Mouse (Mus musculus) left cerebral cortex, postnatal 14 days (tissue): Measurements from ENCODE around the gene Dnaaf5. TPM values are rescaled to one million over a fixed set of nuclear protein-coding genes. Genes with fewer than 3 reads are reported as not detected.

Experiments
- DNase-seq, 2 experiments: peaks; one replicate each; pipeline ENCODE4 v3.0.0; 2021 to 2022; ENCODE audit warnings: low spot score in 2 of 2, mixed read lengths in 1 of 2
- intact Hi-C: fragments of 180-260 bp; cut with DNase I; formaldehyde crosslinking; loops from one replicate; pipeline ENCODE4 v1.15.1; 2025
- long read RNA-seq, 2 experiments: library from polyadenylated mRNA; stranded (forward); transcript quantifications; one replicate each; pipeline ENCODE4 v2.0.0; 2021
- total RNA-seq, 2 experiments: library from RNA; stranded (reverse); gene quantifications; 2 replicates each; pipeline ENCODE4 v1.2.3; 2021

The Dnaaf5 gene
- 1 to 10 TPM; 6.9 to 7.8 TPM for total RNA-seq
- long read RNA-seq, experiment 1, transcript Dnaaf5-201 (13 exons, 3,450 nt) = major isoform, 10 of 14 reads
- long read RNA-seq, experiment 1, partial matches to known transcripts = 3 of 14 reads
- long read RNA-seq, experiment 1, other reads (novel, unspliced or antisense) = 1 of 14 reads
- long read RNA-seq, experiment 2, transcript Dnaaf5-201 (13 exons, 3,450 nt) = major isoform, 10 of 11 reads
- long read RNA-seq, experiment 2, partial matches to known transcripts = 0 of 11 reads
- long read RNA-seq, experiment 2, other reads (novel, unspliced or antisense) = 1 of 11 reads

DNA sequence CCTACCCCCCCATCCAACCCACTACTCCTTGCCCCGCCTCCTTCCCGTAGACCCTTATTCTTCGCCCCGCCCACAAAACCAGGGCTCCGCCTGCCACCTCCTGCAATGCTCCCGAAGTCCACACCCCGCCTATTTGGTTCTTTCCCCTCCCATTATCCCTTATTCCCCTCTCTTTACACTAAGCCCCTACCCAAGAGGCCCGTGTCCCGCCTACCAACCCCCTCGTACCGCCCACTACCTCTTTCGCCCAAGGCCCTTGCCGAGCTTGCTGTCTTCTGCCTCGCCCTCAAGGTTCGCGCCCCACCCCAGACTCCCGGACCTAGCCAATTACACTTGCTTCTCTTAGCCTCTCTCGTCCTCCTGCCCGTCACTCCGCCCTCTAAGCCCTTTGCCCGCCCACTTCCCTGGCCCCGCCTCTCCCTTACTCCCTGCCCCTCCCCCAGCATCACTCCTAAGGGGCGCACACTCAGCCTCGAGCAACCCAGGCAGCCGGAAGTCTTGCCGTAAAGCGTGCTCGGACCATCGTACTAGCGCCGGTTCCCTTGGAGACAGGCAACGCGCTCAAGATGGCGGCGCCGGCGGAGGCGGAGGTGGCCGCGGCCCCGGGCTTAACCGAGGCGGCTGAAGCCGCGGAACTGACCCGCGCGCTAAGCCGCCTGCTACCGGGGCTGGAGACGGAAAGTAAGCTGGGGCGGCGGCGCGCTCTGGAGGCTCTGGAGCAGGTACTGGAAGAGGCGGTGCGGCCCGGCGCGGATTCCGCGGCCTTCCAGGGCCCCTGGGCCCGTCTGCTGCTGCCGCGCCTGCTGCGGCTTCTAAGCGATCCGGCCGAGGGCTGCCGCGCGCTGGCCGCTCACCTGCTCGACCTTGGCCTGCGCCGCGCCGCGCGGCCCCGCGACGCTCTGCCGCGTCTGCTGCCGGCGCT is at the start of gene Dnaaf5, which contains the start of gene Prkar1b:
Gene Dnaaf5, plus strand, starts transcription at position 543 of the 922 bp plus-strand sequence.
Gene Prkar1b, minus strand, starts transcription at position 321 of the 922 bp plus-strand sequence.
- intact Hi-C loops = no loop called here
- DNase-seq = peak; percentile 97

DNA sequence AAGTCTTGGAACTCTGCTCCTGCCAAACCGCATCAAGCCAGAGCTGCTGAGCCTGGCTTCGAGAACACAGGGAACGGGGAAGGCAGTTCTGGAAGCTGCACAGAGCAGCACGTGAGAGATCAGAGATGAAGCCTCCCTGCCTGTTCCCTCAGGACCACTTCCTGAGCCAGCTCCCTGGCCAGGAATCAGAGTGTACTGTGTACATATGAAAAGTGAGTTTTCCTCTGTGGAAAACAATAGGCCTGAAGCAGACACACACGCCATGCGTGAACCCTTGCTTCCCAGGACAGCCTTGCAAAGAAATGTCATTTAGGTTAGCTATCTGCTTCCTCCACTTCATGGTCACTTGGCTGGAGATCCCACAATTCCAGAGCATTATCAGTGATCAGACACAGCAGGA is 48.2 kb upstream of the Dnaaf5 start:
- intact Hi-C loops = no loop called here
- DNase-seq = no peak

DNA sequence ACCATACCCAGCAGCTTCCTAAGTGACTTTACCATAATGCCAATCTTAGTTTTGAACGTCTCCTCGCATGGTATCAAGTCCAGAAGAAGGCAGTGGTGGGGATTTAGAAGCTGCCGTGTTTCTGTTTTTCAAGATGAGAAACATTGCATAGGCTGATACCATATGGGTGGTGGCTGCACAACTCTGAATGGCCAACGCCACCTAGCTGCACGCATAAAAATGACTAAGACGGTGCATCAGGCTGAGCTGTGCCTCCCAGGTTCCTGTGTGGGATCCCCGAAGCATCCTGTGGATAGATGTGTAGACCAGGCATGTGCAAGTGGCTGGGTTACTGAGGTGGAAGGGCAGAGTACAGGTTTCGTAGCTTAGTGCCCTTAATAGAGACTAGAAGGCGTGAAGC is 42.2 kb upstream of the Dnaaf5 start:
- intact Hi-C loops = no loop called here
- peak in 1 of 2 experiments; percentile 31 for DNase-seq

DNA sequence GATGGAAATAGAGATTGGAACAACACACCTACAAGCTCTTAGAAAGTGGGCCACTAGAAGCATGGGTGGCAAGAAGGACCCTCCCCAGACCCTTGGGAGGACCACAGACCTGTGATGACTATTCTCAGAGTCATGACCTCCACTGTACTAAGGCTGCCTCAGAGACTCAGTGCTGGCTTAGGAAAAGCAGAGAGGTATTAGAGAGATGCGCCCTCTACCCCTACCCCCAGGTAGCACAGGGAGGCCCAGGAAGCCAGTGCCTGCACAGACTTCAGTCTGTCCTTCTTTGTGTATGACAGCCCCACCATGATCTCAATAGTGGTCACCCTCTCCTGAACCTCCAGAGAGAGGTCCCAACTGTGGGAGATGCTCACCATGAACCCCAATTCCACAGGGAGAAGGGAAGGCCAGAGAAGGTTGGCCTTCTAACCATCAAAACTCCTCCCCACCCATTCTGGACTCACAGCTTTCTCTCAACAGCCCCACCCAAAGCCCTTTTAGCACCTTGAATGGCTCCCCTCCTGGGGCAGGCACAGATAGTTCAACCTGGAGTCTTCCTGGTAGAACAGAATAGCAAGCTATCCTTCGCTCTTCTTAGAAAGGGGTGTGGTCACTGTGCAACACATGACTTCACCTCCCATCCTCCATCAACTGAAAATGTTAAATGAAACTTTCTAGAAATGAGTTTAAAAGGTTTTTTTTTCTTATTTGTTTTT is 39.7 kb upstream of the Dnaaf5 start:
- intact Hi-C loops = no loop called here
- DNase-seq = no peak

DNA sequence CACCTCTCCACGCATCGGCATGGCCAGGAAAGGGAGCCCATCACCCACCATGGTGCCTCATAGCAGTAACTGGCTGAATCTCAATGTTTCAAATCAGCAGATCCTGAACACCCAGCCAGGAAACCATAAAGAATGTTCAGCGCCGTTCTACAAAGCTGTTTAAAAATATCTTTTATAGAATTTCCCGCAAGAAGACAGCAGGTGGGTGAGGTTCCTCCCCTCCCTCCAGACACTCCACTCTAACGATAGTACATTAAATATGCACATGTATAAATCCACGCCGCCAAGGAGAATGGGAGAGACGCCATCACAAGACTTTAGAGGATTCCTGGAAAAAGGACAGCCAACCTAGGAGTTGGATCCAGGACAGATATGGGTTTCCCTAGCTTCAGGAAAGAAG is 38.0 kb upstream of the Dnaaf5 start:
- intact Hi-C loops = no loop called here
- peak; percentile 55 to 79 for DNase-seq

- DNase-seq = no peak
- intact Hi-C loops = no loop called here
Measured at GRCm38 (mm10) chr5:139112418-139112817, 37.6 kb upstream of the Dnaaf5 start.

GRCm38 (mm10) chr5:139114876-139115275 is 35.1 kb upstream of the Dnaaf5 start:
- intact Hi-C loops = no loop called here
- DNase-seq = no peak

GRCm38 (mm10) chr5:139115507-139115906 is 34.5 kb upstream of the Dnaaf5 start:
- intact Hi-C loops = no loop called here
- no peak for DNase-seq

- no peak for DNase-seq
- intact Hi-C loops = no loop called here
Measured at GRCm38 (mm10) chr5:139118139-139118960, 31.7 kb upstream of the Dnaaf5 start.

DNA sequence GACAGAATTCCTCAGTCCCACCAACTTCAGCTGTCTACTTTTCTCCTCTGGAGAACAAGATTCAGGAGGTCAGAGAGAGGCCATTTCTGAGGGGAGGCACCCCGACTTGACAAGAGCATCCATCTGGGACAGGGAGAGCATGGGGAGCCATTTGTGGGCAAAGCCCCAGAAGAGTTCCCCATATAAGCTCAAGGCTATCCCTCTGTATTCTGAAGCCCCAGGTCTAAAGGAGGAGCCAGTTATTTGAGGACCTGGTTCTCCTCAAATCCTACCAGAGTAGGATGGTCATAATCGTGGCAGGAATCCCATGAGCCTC is 31.1 kb upstream of the Dnaaf5 start:
- DNase-seq = no peak
- intact Hi-C loops = no loop called here

DNA sequence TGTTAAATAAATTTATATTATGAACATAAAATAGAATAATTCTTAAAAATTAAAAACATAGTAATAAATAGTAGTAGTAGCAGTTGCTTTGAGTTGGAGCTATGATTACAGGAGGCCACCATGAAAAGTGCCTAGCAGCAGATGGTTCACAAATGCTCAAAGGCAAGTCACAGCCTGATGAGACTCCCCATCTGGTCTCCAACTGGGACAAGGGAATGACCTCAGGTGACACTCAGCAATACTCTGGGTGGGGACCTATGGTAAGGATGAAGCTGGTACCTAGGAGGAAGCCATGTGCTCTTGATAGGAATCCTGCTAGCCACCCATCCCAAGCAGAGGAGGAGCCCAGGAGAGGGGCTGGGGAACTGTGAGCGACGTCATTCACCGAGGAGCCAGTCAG is 24.3 kb upstream of the Dnaaf5 start:
- intact Hi-C loops = loop anchor here (5.0 kb wide), 1 partner anchor 128 kb away; the partner anchor contains the start of gene Pdgfa
- no peak for DNase-seq

DNA sequence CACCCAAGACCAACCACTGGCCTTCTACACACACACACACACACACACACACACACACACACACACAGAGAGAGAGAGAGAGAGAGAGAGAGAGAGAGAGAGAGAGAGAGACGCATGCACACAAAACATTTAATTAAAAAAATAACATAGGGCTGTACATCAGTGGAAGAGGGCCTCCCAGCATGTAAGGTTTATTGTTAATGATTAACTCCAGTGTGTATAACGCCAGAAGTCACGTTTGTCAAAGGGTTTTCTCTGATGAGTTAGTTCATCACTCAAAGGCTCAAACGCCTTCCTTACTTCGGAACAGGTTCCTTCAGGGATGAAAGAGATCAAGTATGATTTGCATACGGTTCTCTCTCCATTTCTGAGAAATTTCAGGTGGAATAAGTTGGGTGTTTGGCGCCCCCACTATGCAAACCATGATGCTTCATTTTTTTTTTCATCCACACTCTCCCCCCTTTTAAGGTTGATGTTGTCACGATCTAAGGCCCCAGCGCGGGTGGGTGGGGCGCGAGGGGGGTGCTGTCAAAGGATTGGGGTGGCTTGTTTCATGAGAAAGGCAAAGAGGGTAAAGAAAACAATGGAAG is 21.5 kb upstream of the Dnaaf5 start:
- intact Hi-C loops = loop anchor here (5.0 kb wide), 1 partner anchor 131 kb away; the partner anchor contains the start of gene Pdgfa
- no peak for DNase-seq

DNA sequence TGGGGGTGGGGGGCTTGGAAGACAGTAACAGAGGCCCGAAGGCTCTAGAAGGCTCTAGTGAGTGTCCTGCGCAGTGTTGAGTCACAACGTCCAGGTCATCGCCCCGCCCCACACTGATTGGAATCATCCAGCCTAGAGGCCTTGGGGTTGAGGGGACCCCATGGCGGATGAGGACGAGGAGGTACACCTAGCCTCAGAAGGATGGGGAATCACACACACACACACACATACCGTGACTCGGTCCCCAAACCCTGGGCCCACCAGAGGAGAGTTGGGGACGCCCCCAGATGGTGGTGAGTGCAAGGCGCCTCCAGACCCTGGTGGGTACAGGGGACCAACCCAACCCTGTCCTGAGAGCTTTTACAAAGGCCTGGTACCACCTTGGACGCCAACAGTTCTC is 20.9 kb upstream of the Dnaaf5 start:
- no peak for DNase-seq
- intact Hi-C loops = loop anchor here (5.0 kb wide), 1 partner anchor 132 kb away; the partner anchor contains the start of gene Pdgfa

GRCm38 (mm10) chr5:139129572-139130151 is 20.4 kb upstream of the Dnaaf5 start:
- peak; percentile 62 to 69 for DNase-seq
- intact Hi-C loops = loop anchor here (5.0 kb wide), 1 partner anchor 132 kb away; the partner anchor contains the start of gene Pdgfa

GRCm38 (mm10) chr5:139130351-139130750 is 19.7 kb upstream of the Dnaaf5 start:
- no peak for DNase-seq
- intact Hi-C loops = no loop called here

- intact Hi-C loops = no loop called here
- DNase-seq = no peak
Measured at GRCm38 (mm10) chr5:139134501-139134900, 15.5 kb upstream of the Dnaaf5 start.

DNA sequence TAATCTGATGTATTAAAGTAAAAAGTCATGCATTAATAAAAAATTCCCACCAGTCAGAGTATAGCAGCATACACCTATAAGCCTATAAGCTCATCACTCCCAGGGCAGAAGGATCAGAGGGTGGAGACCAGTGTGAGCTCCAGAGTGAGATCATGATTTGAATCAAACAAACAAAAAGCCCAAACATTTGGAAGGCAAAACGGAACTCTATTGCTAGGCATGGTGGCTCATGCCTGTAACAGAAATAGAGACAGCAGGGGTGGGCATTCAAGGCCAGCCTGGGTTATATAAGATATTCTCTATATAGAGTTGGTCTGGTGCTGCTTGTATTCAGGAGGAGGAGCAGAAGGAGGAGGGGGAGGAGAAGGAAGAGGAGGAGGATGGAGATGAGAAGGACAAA is 13.7 kb upstream of the Dnaaf5 start:
- DNase-seq = no peak

GRCm38 (mm10) chr5:139137176-139137575 is 12.8 kb upstream of the Dnaaf5 start:
- no peak for DNase-seq
- intact Hi-C loops = no loop called here

More for the DNA sequence above, 13.7 kb upstream of the Dnaaf5 start:
- intact Hi-C loops = no loop called here
